Mouse (Mus musculus) kidney, adult 2 months (tissue): ENCODE data around the gene Mybpc1.

Experiments
- CTCF ChIP-seq: fragments of 200-500 bp; conservative IDR thresholded peaks from 2 replicates; pipeline ENCODE4 v1.5.1; 2011; ENCODE audit warnings: low read depth, mild to moderate bottlenecking, control low read depth, low read length, moderate library complexity, mixed read lengths; ENCODE audit not compliant: insufficient read depth, insufficient read length
- POLR2A ChIP-seq: fragments of 200-500 bp; IDR thresholded peaks from one replicate; pipeline ENCODE4 v1.6.1; 2011; ENCODE audit warnings: low read depth, low read length, control low read depth

GRCm38 (mm10) chr10:88492658-88493057 is 112.3 kb downstream of the Mybpc1 start:
- TF ChIP-seq POLR2A (no peak), CTCF (no peak)
